Mouse (Mus musculus) urinary bladder, adult 2 months (tissue): ENCODE measurements around the gene Il22ra1. TPM values are rescaled to one million over a fixed set of nuclear protein-coding genes. Genes with fewer than 3 reads are reported as not detected.

Experiments used
- DNase-seq: peaks from one replicate; pipeline ENCODE4 v3.0.0; 2022; ENCODE audit warnings: low spot score
- polyA plus RNA-seq: library from polyadenylated mRNA; depleted of rRNA; stranded (reverse); fragments of >200 nt; gene quantifications from 2 replicates; pipeline ENCODE4 v1.2.3, GENCODE M21; 2012

Il22ra1 gene
- polyA plus RNA-seq, 1 experiment: 0.47 TPM

GRCm38 (mm10) chr4:135733901-135734300 lies 5.9 kb downstream of the Il22ra1 start:
- DNase-seq: no peak

DNA sequence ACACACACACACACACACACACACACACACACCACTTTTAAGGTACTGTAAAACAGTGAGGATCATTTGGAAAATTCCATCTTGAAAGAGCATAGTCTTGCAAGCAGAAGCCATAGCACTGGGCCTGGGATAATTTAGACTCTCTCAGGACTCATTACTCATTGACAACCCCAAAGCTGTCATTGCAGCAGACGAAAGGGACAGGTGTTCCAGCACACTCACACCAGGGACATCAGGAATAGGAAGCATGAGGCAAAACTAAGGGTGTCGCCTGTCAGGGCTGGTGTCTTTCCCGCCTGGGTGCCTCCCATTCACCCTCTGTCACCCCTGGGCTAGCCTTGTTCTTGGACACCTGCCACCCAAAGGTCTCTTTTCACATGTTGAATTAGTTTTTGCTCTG lies 8.9 kb downstream of the Il22ra1 start:
- no peak for DNase-seq

- DNase-seq: no peak
These were observed 10.3 kb downstream of the Il22ra1 start for GRCm38 (mm10) chr4:135738237-135738636.

DNA sequence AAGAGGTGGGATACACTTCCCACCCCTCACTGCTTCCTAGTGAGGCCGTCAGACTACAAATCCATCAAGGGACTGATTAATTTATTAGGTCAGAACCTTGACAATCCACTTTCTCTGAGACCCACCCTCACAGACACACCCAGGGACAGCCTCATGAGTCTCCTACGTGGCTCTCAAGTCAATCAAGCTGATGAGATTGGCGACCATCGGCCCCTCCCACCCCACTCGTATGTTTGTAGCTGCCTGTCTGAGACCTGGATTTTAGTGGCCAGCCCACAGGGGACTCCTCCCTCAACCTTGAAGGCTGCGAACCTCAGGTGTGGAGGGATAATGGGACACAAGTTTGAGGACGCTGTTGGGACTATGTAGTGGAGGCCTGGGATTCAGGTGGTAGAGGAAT lies 11.2 kb downstream of the Il22ra1 start:
- no peak for DNase-seq

DNA sequence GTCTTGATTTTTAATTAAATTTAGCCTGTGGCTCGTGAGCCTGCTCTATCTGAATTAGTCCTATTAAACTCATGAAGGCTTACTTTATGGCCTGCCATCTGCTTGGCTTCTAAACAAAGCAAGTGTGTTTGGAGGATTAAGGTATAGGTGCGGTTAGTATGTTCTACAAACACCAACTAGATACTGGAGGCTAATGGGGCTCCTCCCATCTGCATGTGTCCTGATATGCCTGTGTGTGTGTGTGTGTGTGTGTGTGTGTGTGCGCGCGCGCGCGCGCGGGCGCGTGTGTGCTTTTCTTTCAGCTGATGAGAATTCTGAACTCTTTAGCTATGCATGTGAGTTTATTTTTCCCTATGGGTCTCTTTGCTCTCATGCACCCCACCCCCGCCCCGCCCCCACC lies 11.7 kb downstream of the Il22ra1 start:
- DNase-seq: no peak

GRCm38 (mm10) chr4:135743520-135743919 lies 15.5 kb downstream of the Il22ra1 start:
- DNase-seq: no peak

DNA sequence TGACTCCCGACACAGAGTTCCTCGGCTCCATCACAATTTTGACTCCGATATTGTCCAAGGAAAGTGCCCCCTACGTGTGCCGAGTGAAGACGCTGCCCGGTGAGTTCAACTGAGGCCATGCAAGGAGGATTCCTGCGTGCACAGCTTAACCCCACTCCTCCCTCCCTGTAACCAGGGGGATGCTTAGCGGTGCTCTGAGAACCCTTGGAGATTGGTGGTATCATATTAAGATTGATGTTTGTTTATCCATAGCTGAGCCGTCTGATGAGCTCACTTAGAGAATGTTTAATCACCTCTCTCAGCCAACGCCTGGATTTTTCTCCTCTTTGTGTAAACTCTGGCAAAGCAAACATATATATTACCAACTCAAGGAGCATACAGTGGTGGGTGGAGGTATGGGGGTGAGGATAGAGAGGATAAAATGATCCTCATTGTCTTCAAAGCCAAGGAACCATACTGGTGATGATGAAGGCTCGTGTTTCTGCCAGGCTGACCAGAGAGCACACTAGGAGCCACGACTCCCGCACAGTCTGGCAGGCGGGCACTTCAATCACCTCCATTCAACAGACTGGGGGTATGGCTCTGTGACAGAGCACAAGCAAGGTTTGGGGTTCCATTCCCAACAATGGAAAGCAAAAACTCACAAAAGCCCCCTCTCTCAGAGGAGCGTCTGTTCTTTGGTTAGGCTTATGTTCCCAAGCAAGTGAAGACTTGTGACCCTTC lies 16.9 kb downstream of the Il22ra1 start:
- DNase-seq: no peak

DNA sequence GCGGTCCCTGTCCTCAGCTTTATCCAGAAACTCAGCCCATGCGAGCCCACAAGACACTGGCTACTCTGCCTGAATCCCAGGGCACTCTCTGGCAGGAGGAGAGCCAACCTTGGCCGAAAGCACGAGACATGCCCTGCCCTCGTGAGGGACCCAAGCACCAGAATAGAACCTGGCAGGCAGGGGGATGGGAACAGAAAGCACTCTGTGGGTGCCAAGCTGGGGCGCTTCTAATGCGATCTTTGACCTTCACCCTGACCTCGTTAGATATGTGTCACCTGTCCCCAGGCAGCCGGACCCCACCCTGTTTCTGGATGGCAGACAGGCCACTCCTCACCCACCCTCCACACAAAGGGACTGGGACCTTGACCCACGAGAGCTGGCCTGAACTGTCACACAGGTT lies 17.6 kb downstream of the Il22ra1 start:
- no peak for DNase-seq

GRCm38 (mm10) chr4:135750896-135751295 lies 22.9 kb downstream of the Il22ra1 start:
- DNase-seq: no peak

DNA sequence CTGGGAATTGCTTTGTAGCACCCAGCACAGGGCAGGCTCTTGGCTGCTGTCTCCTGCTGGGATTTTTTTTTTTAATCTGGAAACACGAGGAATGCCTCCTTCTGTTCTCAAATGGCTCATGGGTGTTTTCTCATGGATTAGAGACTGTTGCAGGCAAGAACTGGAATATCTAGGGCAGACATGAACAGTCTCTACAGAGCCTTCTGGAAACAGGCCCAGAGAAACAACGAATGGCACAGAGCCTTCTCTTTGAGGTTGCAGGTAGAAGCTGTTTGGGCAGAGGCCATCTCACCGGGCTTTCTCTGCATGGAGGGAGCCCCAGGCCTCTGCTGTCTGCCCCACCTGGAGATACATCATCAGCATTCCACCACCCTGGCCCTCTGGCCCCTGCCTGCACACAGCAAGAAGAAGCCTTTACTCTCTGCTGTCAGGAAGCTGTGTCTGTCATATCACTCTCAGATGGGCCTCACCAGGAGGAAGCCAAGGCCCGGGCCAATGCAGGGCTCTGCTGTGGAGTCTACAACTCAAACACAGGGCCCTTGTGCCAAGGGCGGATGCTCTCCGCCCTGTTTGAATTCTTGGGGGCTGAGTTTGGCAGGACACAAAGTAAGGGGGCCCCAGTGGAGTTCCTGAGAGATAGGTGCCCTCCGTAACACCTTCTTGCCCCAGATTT lies 24.3 kb downstream of the Il22ra1 start:
- no peak for DNase-seq

DNA sequence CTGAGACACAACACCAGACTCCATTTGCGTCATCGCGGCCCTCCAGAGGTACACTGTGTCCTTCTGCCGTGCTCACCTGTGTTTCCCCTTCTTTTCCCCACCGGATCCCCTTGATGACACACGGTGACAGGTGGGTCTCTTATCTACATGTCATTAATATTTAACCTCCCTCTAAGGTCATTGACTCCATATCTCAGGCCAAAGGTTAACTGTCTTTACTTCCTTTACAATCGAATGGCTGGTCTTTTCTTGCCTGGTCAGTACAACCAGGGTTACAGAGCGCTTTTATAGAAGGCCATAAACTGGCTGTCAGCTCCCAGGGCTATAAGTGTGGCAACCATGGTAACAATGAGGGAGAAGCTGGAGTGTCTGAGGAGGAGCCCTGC lies 24.8 kb downstream of the Il22ra1 start:
- DNase-seq: no peak

DNA sequence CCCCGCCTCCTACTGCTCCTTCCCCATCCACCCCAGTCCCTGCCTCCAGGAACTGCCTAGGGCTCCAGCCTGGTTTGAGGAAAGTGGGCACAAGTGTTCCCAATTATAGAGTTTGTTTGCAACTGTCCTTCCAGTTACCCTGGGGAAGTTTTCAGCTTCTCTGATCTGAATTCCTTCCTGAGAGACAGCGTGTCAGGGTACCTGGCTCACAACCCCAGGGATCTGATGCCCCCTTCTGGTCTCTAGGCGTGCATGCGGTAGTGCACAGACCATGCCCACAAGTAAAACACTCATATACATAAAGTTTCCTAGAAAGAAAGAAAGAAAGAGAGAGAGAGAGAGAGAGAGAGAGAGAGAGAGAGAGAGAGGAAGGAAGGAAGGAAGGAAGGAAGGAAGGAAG lies 30.4 kb downstream of the Il22ra1 start:
- DNase-seq: no peak

- DNase-seq: no peak
These were observed 30.9 kb downstream of the Il22ra1 start for GRCm38 (mm10) chr4:135758825-135759224.

- no peak for DNase-seq
These were observed 31.5 kb downstream of the Il22ra1 start, which contains the start of gene Myom3 for GRCm38 (mm10) chr4:135759356-135759976. Gene Myom3 (plus strand): TSS chr4:135759715.

DNA sequence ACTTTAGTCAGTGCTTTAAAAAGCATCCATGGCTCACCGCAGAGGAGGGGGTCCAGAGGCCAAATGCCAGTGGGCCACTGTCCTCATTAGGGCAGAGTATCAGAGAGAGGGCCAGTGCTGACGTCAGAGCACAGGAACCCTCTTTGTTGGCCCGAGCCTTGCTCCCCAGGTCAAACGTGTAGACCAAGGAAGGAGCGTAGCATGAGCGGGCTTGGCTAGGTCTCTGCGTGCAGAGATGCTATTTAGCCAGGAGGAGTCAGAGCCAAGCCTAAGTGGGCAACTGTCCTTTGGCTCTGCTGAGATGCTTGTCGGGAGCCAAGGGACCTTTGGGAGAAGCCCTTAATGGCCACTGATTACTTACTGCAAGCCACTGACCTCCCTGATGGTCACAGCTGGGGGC lies 33.1 kb downstream of the Il22ra1 start:
- DNase-seq: no peak

DNA sequence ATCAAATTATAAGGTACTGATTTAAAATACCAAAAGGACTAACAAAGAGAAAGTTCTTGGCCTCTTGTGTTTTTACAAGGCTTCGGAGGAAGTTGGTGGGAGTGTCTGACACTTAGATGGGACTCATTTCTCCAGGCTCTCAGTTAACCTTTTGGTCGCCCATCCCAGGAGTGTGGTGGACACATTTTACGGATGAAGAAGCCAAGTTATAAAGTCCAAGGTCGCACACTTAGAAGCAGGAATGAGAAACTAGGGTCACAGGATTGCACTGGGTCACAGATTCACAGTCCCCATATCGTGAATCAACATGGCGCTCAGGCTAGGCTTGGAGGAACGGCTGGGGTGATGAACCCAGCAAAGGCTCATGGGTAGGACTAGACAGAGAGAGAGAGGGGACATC lies 33.6 kb downstream of the Il22ra1 start:
- no peak for DNase-seq

- peak; percentile 41 for DNase-seq
These were observed 34.4 kb downstream of the Il22ra1 start for GRCm38 (mm10) chr4:135762251-135762906.

DNA sequence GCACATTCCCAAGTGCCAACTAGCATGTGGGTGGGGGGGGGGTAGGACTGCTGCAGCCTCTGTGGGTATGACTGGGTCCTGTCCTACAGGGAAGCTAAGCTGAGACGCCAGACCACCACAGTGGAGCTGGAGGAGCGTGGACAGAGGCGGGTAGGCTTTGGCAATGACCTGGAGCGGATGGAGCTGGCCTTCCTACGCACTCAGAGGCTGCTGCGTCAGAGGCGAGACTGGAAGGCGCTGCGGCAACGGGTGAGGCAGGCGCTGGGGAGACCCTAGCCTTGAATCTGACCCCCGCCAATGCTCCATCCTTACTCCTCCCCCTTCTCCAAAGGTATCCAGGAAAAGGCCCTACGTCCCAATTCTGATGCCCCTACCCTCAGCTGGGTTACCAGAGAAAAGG lies 36.7 kb downstream of the Il22ra1 start:
- DNase-seq: no peak

DNA sequence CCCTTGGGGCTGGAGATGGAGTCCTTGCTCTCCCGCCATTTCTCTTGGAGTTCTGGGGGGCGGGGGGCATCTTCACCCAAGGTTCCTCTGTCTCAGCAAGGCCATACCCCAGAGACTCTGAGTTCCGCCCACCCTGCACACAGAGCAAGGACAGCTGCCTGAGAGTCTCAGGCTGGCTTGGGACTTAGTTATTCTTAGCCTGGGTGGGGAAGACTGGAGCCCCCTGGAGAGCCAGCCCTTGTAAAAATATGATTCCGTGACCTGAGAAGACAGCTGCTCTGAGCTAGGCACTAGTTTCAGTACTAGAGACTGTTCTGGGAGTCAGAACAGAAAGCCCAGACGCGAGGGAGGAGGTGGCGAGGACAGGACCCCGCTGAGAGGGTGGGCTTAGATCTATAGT lies 37.7 kb downstream of the Il22ra1 start:
- DNase-seq: no peak

DNA sequence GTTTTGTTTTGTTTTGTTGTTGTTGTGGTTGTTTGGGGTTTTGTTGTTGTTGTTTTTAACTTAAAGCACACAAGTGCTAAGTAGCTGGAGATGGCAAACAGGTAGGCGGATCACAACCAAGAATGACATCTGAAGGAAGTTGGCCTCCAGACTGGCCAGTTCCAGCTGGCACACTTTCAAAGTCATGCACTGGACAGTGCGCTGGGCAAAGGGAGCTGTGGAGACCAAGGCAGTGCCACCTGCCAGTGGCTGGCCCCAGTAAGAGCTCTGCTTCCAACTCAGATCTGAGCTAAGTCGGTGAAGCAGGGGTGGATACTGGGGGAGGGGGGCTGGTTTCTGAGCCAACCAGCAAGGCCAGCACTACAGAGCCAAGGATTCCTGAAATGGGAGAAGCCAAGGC lies 39.0 kb downstream of the Il22ra1 start:
- no peak for DNase-seq

DNA sequence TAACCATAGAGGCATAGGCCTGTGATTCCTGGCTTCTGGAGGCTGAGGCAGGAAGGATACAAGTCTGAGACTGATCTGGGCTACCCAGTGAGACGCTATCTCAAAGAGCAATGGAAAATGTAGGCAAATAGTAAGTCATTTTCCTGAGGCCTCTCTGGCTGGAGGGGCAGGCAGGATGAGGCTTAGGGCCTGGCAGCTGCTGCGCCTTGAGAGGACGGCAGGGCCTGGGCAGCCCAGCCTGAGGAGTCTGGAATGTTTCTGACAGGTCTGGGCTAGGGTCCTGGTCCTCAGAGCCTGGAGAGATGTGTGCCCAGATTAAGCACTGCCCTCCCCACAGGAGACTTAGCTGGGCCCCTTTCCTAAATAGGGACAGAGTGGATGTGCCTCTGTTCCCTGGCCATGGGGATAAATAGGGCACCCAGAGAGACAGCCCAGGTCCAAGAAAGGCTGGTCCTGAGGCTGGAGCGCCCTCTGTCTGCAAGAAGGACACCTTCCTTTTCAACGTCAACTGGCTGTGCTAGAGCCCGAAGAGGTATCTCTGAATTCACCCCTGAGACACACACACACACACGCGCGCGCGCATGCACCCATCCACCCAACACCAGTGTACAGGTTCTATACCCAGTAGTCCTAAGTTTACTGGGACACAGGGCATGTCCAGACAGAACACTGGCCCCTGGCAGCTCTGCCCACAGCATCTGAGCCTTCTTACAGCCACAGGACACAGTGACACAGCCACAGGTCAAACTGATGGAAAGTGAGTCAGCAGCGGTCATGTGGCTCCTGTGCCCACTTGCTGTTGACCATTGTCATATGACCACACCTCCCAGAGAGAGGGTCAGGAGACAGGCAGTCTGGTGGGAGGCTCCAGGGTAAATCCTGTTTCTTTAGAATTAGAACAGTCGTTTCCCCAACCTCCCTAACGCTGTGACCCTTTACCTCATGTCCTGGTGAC lies 40.9 kb downstream of the Il22ra1 start:
- peak; percentile 41 for DNase-seq
